Mouse (Mus musculus) G1E (cell line): ENCODE measurements around the gene Ccdc159.

Experiments
- CTCF ChIP-seq: IDR thresholded peaks from 2 replicates; pipeline ENCODE4 v1.5.1; 2012; ENCODE audit warnings: low read depth, low read length, inconsistent platforms, mixed read lengths
- GATA1 ChIP-seq: IDR thresholded peaks from 2 replicates; pipeline ENCODE4 v1.6.1; 2012; ENCODE audit warnings: borderline replicate concordance, low read length, inconsistent platforms, mixed read lengths
- TAL1 ChIP-seq: conservative IDR thresholded peaks from 2 replicates; pipeline ENCODE4 v1.6.1; 2012; ENCODE audit warnings: low read depth, low read length, inconsistent platforms, mixed read lengths

GRCm38 (mm10) chr9:21924099-21924493 lies 3.2 kb upstream of the Ccdc159 start:
- TF ChIP-seq CTCF: no peak
- TF ChIP-seq GATA1: no peak
- no peak for TF ChIP-seq TAL1
